Mouse (Mus musculus) adrenal gland, postnatal 36 days (tissue): Measurements from ENCODE around the gene Mpdu1. TPM values are rescaled to one million over a fixed set of nuclear protein-coding genes. Genes with fewer than 3 reads are reported as not detected.
"Not testable (repeated sequence)": the region's sequence is repeated elsewhere in the genome, so short reads cannot be mapped to it uniquely, and the experiment has no call there.

Experiments used
- DNase-seq, 2 experiments: peaks; one replicate each; pipeline ENCODE4 v3.0.0; 2021; ENCODE audit warnings: mixed read lengths in 1 of 2
- total RNA-seq, 2 experiments: library from RNA; stranded (reverse); gene quantifications; 2 replicates each; pipeline ENCODE4 v1.2.3; 2021

The Mpdu1 gene
- total RNA-seq, 2 experiments from 2014 or later, result 91.4 to 126 TPM

DNA sequence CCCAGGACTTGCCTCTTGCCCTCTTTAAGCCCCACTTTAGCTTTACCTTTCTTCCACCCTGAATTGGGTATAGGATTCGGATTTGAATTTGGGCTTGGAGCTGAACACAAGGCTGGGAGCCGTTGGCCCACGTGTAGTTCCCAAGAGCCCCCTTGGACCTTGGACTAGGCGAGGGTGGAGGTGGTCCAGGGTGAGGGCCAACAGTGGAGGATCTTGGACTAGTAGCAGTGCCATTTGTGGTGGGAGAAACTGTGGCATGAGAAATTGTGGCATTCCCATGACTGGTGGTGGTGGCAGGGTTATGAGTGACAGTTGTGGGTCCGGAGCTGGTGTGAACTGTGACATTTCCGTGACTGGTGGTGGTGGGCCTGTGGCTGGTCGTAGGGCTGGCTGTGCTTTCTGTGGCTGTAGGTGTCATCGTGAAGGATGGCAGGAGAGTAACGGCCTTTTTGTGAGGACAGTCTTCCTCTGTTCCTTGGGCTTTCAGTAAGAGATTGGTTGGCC is 3.1 kb upstream of the Mpdu1 start:
- DNase-seq, result no peak

GRCm38 (mm10) chr11:69664841-69665240 is 2.4 kb upstream of the Mpdu1 start:
- no peak for DNase-seq

- DNase-seq, result peak; percentile 72 to 73
Measured at GRCm38 (mm10) chr11:69663795-69664194, 1.4 kb upstream of the Mpdu1 start.

DNA sequence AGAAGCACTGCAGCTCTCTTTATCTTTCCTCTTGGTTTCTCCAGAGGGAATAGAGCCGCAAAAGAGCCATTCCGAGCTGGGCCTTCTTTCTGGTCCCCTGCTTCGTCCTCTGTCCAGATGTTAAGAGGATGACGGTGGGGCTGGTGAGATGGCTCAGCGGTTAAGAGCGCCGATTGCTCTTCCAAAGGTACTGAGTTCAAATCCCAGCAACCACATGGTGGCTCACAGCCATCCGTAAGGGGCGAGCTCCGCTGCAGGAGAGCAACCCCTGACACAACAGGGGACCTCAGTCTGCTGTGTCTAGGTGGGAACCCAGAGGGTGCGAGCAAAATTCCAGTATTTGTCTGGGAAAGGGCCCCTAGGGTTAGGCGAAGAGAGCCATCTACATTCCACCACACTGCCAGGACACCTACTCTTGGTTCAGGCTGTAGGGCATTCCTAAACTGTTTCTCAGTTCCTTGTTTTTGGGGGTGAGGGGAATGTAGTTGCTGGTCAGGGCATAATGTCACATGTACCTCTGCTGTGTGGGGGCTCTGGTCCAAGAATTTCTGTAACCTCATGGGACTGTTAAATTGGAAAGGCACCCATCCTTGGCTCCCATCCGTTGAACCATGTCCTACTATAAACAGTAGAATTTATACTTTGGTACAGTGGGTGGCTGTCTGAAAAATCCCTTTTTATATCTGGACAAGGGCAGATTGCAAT is 677 bp upstream of the Mpdu1 start:
- DNase-seq, result no peak

DNA sequence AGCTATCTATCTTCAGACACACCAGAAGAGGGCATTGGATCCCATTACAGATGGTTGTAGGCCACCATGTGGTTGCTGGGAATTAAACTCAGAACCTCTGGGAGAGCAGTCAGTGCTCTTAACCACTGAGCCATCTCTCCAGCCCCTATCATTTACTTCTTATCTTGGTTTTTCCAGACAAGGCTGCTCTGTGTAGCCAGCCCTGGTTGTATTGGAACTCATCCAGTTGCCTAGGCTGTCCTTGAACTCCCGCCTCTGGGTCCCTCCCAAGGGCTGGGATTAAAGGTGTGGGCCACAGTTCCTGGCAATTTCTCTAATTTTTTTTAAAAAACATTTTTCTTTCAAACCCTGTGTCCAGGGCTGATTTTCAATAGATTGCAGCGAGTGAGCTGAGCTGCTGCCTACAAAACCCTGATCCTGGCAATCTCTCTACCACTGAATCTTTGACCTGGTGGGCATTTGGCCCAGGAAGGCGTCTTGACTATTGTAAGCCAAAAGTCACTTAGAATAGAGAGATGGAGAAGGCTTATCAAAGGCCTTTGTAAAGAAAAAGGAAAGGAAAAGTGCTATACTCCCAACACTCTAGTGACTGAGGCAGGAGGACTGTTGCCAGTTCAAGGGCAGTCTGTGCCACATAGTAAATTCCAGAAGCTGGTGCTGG is 1.1 kb downstream of the Mpdu1 start:
- peak; percentile 69 to 75 for DNase-seq

- DNase-seq, result no peak
Measured at GRCm38 (mm10) chr11:69657462-69657881, 5.0 kb downstream of the Mpdu1 start.

DNA sequence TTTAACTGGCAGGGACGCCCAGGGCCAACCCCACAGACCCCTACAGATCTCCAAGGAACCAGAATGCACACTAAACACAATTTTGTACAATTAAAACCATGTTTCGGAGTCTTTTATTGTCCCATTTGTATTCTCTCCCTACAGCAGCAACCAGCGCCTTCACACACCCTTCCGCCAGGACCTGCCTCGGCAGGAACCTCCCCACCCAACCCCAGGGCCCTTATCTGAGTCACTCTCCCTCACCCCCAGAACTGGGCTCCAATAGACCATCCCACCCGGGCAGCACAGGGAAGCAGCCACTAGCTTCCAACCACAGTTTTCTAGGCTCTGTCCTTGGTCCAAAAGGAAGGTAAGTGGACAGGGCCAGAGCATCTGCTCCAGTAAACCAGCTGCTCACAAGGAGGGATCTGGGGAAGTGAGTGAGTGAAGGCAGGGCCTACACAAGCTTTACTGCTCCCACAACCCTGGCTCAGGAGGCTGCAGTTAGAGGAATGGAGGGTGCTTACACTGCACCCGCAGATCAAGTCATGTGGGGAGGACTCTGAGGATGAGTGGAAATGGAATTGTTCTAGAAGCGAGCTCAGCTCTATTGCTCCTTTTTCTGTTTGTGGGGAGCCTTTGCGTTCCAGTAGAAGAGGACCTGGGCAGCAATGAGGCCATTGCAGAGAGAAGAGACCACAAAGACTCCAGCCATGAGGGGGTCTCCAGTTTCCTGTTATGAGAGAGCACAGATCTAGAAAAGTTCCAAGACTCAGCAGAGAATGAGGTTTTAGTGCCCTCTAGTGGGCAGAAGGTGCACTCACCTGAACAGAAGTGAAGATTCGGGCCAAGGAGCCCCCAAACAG is 5.6 kb downstream of the Mpdu1 start:
- peak in 1 of 2 experiments; percentile 53 for DNase-seq

GRCm38 (mm10) chr11:69656065-69656455 is 6.4 kb downstream of the Mpdu1 start:
- DNase-seq, result no peak

DNA sequence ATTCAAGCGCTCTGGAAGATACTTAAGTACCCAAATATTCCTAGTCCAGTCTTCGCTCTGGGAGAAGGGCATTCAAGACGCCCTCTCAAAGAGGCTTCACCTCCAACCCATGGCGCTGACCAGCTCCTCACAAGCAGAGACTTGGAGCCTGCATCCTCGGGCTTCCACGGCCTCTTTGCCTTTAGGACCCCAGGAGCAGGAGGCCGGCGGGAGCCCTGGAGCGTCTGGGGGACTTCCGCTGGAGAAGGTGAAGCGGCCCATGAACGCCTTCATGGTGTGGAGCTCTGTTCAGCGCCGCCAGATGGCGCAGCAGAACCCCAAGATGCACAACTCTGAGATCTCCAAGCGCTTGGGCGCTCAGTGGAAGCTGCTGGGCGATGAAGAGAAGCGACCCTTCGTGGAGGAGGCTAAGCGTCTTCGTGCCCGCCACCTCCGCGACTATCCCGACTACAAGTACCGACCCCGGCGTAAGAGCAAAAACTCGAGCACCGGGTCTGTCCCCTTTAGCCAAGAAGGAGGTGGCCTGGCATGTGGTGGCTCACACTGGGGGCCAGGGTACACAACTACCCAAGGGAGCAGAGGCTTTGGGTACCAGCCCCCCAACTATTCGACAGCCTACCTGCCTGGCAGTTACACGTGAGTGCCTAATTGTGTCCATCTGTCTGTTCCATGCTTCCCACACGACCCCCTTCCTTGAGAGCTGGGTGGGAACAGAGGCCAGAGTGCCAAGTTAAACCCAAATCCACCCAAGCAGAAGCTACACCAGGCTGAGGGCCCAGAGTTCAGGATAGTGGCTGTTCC is 7.0 kb downstream of the Mpdu1 start, which contains the start of gene Sox15:
Gene Sox15 (plus strand): TSS at position 51 of the 801 bp plus-strand sequence.
- DNase-seq, result peak; percentile 77

DNA sequence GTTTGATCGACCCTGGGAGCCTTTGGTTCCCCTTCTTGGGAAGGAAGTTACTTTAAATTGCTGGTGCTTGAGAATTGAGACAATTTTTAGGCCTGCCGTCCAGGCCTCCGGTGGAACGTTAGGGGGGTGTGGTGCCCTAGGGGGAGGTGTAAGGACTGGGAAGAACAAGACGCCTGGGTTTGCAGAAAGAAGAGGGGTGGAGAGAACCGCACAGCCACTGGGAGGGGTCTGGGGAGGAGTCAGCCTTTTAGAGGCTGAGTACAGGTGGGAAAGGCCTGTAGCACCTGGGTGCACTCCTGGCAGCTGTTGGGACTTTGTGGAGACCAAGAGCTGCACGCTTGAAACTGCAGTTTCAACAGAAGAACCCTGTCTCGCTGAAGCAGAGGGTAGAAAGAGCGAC is 7.7 kb downstream of the Mpdu1 start:
- DNase-seq, result peak in 1 of 2 experiments; percentile 18

DNA sequence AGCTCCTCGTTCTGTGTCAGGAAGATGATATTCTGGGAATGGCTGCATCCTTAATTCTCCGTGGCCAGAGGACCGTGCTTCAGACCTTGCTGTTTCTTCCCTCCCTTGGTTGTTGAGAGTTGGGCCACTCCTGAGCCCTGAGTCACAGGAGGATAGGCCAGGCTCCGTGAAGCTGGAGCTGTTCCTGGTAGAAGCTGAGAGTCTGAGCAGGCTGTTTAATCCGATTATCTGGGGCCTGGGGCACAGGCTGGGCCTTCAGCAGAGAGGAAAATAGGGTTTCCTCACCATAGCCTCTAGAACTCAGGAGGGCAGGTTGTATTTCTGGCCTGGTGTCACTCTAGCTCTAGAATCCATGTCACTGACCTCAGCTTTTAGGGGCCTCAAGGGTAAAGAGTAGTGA is 9.0 kb downstream of the Mpdu1 start:
- DNase-seq, result peak in 1 of 2 experiments; percentile 41

DNA sequence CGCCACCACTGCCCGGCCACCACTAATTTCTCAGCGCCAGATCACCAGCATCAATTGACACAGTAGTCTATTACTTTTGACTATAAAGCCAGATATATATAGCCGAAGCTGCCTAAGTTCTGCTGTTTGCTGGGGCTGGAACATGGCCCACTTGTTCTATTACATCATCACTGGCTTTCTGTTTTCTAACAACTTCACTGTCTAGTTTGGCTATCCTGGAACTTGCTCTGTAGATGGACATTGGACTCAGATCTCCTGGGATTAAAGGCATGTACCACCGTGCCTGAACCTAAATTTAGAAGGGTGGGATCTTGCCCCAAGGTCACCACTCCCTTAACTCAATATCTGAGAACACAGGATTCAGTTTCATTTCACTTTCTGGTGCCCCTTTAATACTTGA is 16.6 kb downstream of the Mpdu1 start:
- no peak for DNase-seq

DNA sequence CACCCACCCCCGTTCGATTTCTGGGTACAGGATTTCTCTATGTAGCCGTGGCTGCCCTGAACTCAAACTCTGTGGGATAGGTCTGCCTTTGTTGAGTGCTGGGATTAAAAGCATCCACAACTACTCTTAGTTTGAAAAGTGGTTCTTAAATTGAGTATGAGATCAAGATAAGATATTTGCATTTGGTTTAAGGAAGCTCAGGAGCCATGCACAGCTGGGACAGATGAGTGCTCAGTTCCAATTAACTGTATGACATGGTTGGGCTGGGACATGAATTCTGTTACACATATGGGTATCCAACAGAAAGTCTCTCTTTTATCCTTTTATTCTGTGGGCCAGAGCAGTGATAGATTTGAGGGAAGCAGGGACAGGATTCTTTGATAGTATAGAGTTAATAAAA is 27.0 kb downstream of the Mpdu1 start:
- no peak for DNase-seq

DNA sequence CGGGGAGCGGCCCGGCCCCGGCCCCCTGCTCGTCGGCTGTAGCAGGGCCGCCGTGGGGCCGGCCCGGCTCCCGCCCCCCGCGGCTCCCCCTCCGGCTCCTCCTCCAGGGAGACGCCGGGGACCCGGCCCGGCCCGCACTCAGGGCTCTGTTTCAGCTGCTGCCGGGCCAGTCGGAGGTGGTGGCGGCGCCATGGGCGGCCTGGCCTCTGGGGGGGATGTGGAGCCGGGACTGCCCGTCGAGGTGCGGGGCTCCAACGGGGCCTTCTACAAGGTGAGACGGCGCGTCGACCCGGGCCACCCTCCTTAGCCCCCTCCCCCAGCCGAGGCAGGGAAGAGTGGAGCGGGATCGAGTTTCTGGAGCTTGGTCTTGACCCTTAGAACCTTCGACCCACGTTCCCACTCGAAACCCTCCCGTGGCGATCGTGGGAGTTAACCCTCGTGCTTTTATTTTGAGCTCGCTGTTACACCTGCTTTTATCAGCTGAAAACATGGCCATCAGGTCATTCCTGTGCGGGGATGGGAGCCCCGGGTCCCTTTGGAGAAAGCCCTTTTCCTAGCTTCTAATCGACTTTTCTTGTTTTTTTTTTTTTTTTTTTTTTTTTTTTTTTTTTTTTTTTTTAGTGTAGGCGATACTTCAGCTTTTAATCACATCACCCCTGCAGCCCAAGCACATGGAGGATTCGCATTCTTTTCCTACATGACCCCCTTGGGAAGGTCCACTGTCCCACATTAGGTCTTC is 29.1 kb downstream of the Mpdu1 start:
- DNase-seq, result peak; percentile 76 to 84

DNA sequence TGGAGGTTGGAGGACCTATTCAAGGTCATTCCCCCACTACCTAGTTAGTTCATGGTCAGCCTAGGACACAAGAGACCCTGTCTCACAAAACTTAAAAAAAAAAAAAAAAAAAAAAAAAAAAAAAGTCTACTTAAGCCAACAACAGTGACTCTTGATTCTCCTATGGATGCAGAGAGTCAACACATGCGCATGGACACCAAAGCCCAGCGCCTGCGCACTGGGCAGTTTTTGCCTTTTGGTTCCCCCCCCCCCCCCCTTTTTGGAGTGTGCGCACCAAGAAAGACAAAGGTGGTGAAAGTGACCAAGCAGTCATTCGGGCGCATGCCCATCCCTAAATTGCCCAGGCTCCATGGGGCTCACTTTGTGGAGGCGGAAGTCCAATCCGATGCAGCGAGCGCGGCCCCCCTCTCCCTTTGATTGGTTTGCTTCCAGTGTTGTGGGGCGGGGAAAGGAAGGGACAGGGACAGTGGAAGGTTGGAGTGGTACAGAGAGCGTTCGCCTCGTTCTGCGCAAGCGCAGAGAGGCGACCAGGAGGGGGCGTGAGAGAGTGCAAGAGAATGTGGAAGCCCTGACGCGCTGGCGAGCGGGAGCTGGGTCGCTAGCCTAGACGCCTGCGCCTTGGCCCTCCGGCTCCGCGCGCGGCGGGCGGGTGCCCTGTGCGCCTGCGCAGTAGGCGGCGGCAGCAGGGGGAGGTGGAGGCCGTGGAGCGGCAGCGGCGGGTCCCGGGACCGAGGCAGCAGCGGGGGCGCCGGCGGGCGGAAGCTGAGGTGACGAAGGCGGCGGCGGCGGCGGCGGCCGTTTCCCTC is 30.0 kb downstream of the Mpdu1 start, which contains the start of gene Fxr2:
Gene Fxr2 (plus strand): TSS at position 707 of the 806 bp plus-strand sequence.
- peak; percentile 100 for DNase-seq

GRCm38 (mm10) chr11:69629802-69630201 is 32.6 kb downstream of the Mpdu1 start:
- DNase-seq, result no peak

GRCm38 (mm10) chr11:69628286-69628685 is 34.2 kb downstream of the Mpdu1 start:
- peak; percentile 78 to 85 for DNase-seq

DNA sequence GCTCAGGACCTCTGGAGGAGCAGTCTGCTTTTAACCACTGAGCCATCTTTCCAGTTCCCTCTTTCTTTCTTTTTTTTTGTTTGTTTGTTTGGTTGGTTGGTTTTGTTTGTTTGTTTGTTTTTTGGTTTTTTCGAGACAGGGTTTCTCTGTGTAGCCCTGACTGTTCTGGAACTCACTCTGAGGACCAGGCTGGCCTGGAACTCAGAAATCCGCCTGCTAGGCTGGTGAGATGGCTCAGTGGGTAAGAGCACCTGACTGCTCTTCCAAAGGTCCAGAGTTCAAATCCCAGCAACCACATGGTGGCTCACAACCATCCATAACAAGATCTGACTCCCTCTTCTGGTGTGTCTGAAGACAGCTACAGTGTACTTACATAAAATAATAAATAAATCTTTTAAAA is 38.1 kb downstream of the Mpdu1 start:
- DNase-seq, result not testable (repeated sequence)

GRCm38 (mm10) chr11:69623006-69623405 is 39.4 kb downstream of the Mpdu1 start:
- DNase-seq, result no peak

DNA sequence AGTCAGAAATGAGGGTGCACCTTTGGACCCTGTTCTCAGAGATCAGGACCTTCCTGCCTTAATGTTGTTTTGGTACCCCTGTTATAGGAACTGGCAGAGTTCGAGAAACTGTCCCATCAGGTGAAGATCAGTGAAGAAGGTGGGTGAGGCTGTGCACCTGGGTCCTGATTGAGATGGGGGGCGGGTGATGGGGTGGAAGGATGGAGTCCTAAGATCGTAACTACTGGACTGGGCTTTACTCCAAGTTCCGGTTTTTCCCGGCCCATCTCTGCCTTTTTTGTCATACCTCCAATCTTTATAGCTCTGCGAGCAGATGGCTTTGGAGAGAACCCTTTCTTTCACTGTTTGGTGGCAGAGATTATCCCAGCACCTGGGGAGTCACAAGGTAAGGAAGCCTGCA is 40.0 kb downstream of the Mpdu1 start:
- no peak for DNase-seq
